Mouse (Mus musculus) erythroblast, embryonic 14.5 days (primary cell): ENCODE measurements around the gene Pgm1. TPM values are rescaled to one million over a fixed set of nuclear protein-coding genes. Genes with fewer than 3 reads are reported as not detected.

Experiments used
- H3K27me3 ChIP-seq: 2 replicates; pipeline ENCODE4 v1.6.1; 2012; ENCODE audit warnings: inconsistent platforms; ENCODE audit not compliant: control insufficient read depth
- H3K36me3 ChIP-seq: 2 replicates; pipeline ENCODE4 v1.6.1; 2012; ENCODE audit warnings: mild to moderate bottlenecking, inconsistent platforms; ENCODE audit not compliant: control insufficient read depth
- H3K4me1 ChIP-seq: 2 replicates; pipeline ENCODE4 v1.6.1; 2012; ENCODE audit warnings: inconsistent platforms; ENCODE audit not compliant: control insufficient read depth
- H3K4me3 ChIP-seq: replicated peaks from 2 replicates; pipeline ENCODE3; 2012; ENCODE audit warnings: moderate library complexity, mild to moderate bottlenecking, inconsistent platforms
- H3K9me3 ChIP-seq: 2 replicates; pipeline ENCODE4 v1.6.1; 2012; ENCODE audit warnings: low read length, inconsistent platforms, mixed read lengths; ENCODE audit not compliant: control insufficient read depth
- GATA1 ChIP-seq: IDR thresholded peaks from 2 replicates; pipeline ENCODE4 v1.6.1; 2012; ENCODE audit warnings: low read length, inconsistent platforms, mixed read lengths
- TAL1 ChIP-seq: IDR thresholded peaks from 3 replicates; pipeline ENCODE4 v1.6.1; 2012; ENCODE audit warnings: low read length, inconsistent platforms, mixed read lengths
- polyA plus RNA-seq: library from polyadenylated mRNA; stranded (reverse); fragments of >175 nt; gene quantifications from 2 replicates; pipeline ENCODE4 v1.2.3, GENCODE M21; 2012

The Pgm1 gene
- polyA plus RNA-seq, 1 experiment, result 0.05 TPM

DNA sequence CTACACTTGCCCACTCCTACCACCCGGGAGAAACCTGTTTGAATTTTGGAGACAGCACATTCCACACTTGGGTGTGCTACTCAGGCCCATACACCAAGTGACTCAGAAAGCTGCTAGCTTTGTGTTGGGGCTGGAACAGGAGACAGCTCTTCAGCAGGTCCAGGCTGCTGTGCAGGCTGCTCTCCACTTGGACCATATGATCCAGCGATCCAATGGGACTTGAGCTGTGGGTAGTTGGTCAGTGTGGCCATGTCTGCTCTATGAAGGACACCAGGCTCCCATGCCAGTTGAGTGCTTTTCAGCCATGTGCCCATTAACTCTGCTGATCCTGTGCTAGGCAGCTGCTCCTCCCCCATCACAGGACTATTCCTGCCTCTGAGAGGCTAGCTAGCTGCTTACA, 24.7 kb downstream of the Pgm1 start:
- no peaks in the 10 kb centered on the region for H3K9me3 ChIP-seq
- no peaks in the 10 kb centered on the region for H3K27me3 ChIP-seq
- TF ChIP-seq TAL1 (no peak), GATA1 (no peak)
- no peaks in the 10 kb centered on the region for H3K4me1 ChIP-seq
- no peaks in the 10 kb centered on the region for H3K36me3 ChIP-seq
- H3K4me3 ChIP-seq, result no peak overlapping the region

DNA sequence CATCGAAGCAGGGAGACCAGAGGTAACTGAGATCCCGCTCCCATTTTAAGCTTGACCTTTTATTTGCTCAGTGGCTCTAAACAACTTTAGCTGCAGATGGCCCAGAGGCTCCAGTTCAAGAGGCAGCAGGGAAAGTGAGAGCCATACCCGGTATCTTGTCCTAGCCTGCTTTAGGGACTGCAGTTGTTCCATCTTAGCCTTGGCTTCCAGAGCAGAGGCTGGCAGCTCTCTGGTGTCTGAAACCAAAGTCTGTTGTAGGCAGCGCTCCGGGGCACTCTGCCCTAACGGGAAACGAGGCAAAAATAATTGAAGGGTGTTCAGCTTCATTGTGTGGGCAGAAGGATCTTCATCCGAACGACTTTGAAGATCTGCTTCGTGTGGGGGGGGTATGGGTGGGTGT, 26.2 kb downstream of the Pgm1 start:
- Histone ChIP-seq H3K27me3 (no peaks in the 10 kb centered on the region), H3K9me3 (no peaks in the 10 kb centered on the region), H3K4me3 (no peak overlapping the region), H3K4me1 (no peaks in the 10 kb centered on the region), H3K36me3 (no peaks in the 10 kb centered on the region)
- no peak for TF ChIP-seq TAL1
- no peak for TF ChIP-seq GATA1

DNA sequence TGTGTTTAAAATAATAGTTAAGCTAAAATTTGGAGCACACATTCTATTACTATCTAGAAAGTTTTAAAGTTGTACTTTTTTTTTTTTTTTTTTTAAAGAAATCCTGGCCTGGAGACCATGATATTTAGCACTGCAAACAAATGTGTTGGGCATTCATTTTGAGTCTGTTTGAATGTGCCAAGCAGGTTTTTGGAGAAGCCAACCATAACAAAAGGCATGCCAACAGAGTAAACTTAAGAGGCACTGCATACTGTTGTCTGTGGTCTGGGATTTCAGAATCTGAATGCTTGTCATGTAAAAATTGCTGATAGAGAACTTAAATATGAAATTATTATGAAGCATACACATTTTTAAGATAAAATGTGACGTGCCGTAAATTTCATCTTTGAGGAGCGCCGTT, 28.0 kb downstream of the Pgm1 start:
- Histone ChIP-seq H3K4me3 (no peak overlapping the region), H3K36me3 (no peaks in the 10 kb centered on the region), H3K4me1 (no peaks in the 10 kb centered on the region), H3K27me3 (no peaks in the 10 kb centered on the region), H3K9me3 (no peaks in the 10 kb centered on the region)
- TF ChIP-seq TAL1, result no peak
- no peak for TF ChIP-seq GATA1

DNA sequence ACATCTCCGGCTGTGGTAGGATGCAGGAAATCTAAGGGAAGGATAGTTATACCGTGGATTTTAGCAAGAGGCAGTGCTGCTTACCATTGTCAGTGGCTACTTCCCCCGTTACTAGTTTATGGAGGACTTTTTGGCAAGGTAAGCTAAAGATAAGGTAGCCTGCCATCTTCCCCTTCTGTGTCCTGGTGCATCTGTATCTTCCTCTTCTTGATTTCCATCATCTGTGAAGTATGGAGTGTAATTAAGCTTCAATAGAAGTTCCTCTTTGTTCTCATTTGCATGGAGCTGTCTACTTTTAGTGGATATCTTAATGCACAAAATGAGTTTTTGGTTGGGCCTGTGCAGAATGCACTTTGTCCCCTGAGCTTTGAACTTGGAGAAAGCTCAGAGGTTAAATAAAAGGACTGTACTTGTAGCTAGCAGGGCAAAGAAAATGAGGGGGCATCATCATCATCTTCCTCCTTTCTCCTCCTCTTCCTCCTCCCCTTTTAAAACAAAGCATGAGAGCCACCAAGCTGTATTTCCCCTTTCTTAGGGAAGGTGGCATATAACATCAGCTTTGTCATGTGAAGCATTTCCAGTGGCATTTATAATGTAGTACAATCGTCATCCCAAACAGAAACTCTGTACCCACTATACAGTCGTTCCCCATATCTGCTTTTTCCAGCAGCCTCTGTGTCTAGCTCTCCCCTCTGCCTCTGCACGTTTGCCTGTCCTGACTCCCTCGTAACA, 29.0 kb downstream of the Pgm1 start:
- TF ChIP-seq TAL1 (no peak), GATA1 (no peak)
- Histone ChIP-seq H3K4me1 (no peaks in the 10 kb centered on the region), H3K36me3 (no peaks in the 10 kb centered on the region; the same call in 1 of the 2 replicates)

DNA sequence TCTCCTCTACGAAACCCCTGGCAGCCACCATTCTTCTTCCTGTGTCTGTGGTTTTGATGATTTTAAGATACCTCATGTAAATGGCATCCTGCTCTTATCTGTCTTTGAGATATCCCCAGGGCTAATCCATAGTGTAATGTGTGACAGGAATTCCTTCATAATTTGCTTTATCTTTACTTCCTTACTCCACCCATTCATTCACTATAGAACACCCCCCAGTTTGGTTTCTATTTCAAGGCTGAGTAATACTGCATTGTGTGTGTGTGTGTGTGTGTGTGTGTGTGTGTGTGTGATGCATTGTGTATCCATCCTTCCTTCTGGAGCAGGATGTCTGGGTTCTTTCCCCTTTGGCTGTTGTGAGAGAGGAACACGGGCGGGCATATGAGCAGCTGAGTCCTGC, 30.1 kb downstream of the Pgm1 start:
- no peak for TF ChIP-seq TAL1
- no peak for TF ChIP-seq GATA1
- Histone ChIP-seq H3K9me3 (no peaks in the 10 kb centered on the region), H3K4me1 (no peaks in the 10 kb centered on the region), H3K4me3 (no peak overlapping the region), H3K36me3 (no peaks in the 10 kb centered on the region; the same call in 1 of the 2 replicates), H3K27me3 (no peaks in the 10 kb centered on the region)

More for the DNA sequence above, 29.0 kb downstream of the Pgm1 start:
- Histone ChIP-seq H3K27me3 (no peaks in the 10 kb centered on the region), H3K4me3 (no peak overlapping the region), H3K9me3 (no peaks in the 10 kb centered on the region)

DNA sequence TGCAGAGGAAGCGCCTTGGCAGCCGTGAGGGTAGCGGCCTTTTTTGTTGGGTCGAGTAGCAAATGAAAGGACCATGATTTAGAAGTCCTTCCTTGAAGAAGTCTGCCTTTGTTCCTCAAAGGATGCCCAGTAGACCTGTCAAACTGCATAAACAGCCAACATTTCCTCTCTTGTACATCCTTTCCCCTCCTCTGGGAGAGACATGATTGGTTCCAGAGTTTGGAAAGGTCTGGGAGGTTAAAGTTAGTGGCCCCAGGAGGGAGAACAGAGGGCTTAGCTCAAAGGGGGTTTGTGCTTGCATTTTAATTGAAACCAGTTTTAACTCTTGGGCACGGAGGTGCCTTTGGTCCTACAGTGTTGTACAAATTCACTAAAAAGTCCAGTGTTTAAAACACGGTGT, 37.3 kb downstream of the Pgm1 start:
- TF ChIP-seq GATA1 (no peak), TAL1 (no peak)
- Histone ChIP-seq H3K36me3 (peaks cover 2% of the 10 kb centered on the region; the same call in 1 of the 2 replicates), H3K4me3 (no peak overlapping the region), H3K4me1 (no peaks in the 10 kb centered on the region), H3K9me3 (no peaks in the 10 kb centered on the region), H3K27me3 (no peaks in the 10 kb centered on the region)

DNA sequence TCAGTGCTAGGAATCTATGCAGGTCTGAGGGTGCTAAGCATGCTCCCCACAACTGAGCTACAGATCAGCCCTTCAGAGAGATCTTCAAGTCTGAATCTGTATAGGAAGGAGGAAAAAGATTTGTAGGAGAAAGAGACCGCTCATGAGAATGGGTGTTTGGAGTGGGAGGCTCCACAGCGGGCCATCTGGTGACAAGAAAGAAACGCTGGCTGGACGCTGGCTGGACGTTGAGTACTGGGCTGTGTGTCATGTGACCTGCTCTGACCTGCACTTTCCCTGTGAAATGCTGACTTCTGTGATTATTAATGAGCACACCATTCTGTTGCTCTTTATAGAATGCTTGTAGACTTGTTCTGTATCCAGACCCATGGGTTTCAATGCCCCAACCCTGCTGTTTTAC, 40.1 kb downstream of the Pgm1 start:
- H3K36me3 ChIP-seq, result peaks cover 2% of the 10 kb centered on the region; the same call in 1 of the 2 replicates
- no peak overlapping the region for H3K4me3 ChIP-seq
- no peaks in the 10 kb centered on the region for H3K9me3 ChIP-seq
- no peak for TF ChIP-seq GATA1
- TF ChIP-seq TAL1, result no peak
- no peaks in the 10 kb centered on the region for H3K27me3 ChIP-seq
- H3K4me1 ChIP-seq, result no peaks in the 10 kb centered on the region

DNA sequence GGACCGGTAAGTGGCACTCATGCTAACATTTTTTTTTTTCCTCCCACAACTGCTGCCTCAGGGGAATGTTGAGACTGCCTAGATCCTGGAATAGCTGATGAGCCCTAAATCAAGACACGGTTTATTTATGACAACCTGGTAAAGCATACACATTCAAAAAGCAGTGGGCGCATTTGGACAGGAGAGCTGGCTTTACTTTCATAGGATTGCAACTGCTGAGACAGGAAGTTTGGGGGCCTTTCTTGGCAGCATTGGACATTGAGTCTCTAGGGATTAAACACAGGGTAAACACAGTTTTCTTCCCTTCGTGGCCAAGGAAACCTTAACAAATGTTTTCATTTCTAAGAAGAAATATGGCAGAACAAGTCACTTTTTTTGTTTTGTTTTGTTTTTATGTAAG, 40.9 kb downstream of the Pgm1 start:
- Histone ChIP-seq H3K9me3 (no peaks in the 10 kb centered on the region), H3K36me3 (peaks cover 2% of the 10 kb centered on the region; the same call in 1 of the 2 replicates), H3K4me1 (no peaks in the 10 kb centered on the region), H3K27me3 (no peaks in the 10 kb centered on the region), H3K4me3 (no peak overlapping the region)
- no peak for TF ChIP-seq GATA1
- TF ChIP-seq TAL1, result no peak

DNA sequence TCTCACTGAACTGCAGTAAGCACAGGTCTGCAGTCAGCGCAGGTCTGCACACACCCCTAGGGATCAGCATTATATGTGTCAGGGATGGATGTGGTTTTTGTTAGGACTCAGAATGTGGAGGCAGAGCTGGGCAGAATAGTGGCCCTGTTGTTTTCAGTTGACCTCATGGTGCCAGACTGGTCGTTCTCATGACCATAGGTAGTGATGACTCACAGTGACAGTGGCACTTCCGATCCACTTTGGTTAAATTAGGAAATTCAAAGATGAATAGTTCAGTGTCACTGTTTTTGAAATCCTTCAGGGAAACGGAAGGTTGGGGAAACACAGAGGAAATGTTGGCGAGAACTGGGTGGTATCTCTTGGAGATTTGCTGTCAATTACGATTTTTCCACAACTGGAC, 43.7 kb downstream of the Pgm1 start:
- Histone ChIP-seq H3K9me3 (no peaks in the 10 kb centered on the region), H3K27me3 (no peaks in the 10 kb centered on the region), H3K36me3 (no peaks in the 10 kb centered on the region; the same call in 1 of the 2 replicates), H3K4me3 (no peak overlapping the region), H3K4me1 (no peaks in the 10 kb centered on the region)
- no peak for TF ChIP-seq TAL1
- no peak for TF ChIP-seq GATA1

DNA sequence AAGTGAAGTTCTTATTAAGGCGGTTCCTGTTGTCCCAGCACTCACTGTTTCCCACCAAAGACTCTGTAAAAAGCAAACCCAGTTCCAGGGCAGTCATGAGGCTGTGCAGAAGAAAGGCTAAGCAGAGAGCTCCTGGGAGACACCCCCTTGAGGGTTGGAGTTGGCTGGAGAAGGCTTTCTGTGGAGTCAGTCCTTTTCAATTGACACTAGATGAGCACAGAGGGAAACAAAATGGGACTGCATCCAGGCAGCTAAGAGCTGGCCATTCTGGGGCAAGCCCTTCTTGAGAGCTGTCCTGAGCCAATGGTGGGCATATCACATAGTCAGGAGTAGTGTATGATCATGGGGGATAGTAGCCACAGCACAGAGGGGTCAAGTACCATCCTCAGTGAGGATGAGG, 44.7 kb downstream of the Pgm1 start:
- H3K4me1 ChIP-seq, result no peaks in the 10 kb centered on the region
- H3K27me3 ChIP-seq, result no peaks in the 10 kb centered on the region
- H3K4me3 ChIP-seq, result no peak overlapping the region
- H3K36me3 ChIP-seq, result no peaks in the 10 kb centered on the region; the same call in 1 of the 2 replicates
- H3K9me3 ChIP-seq, result no peaks in the 10 kb centered on the region
- TF ChIP-seq TAL1, result no peak
- TF ChIP-seq GATA1, result no peak
